Mouse (Mus musculus): ENCODE data around the gene Gjb3.

Gjb3 gene

DNA sequence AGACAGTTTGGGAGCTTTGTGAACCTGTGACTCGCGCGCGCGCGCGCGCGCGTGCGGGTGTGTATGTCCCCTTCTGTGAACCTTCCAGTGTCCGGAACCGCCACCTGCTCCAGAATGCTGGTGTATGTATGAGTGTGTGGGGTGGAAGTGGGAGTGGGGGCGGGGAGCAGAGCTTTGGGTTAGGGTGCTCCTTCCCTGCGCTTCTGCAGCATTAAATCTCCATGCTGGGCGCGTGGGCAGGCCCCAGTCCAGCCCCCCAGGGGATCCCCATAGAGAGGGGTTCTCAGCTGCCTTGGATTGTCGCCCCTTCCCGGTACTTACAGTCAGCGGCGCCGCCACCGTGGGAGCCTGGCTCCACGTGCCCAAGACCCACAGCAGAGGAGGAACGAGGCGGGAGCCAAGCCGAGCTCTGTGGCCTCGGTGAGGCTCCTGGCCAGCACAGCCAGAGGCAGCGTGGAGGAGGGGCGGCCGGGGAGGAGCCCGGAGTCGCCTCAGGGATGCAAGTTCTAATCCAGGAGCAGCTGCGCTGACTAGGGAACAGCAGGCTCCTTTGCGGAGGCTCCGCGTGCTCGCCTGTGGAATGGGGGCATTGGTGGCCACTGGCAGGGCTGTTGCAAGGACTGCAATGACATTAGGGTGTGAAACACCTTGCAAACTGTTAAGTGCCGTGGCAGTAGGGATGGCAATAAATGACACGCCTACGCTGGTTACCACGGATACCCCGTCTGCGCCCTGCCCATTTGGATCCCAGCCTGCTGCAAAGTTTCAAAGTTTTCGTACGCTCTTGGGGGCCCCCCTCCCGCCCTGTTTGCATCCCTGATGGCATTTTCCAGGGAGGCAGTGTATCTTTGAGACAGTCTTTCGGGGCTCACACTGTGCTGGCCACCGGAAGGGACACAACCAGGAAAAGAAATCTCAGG lies at the start of gene Gjb3:
Gjb3 (minus strand) TSS at position 664 of the 920 bp plus-strand sequence.
- DNase-seq, result no peak

- no peak for DNase-seq
Observed at GRCm38 (mm10) chr4:127377344-127377743, 46.7 kb upstream of the Gjb3 start.

DNA sequence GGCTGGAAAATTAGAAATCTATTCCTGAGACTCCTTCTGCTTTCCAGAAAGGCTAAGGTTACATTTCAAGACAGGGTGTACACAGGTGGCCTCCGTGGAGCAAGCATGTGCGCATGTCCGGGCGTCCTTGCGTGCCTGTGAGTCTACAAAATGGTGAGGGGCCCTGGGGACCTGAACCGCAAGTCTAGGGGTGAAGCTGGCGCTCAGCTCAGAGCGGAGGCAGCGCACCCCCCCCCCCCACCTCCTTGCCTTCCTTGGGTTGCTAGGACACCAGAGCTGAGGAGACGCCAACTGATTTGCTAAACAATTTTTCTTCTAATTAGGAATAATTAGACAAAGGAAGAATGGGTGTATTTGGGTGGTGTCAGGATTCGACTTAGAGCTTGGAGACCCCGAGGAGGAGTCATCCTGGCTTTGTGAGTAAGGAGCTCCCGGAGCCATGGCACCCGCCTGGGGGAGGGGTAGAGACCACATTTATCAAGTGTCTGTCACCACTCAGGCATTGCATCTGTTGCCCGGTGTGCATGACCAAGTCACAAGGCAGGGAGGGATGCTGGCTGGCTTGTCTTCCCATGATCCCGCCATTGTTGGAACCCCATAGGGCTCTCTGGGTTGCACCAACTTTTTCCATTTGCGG lies 45.0 kb upstream of the Gjb3 start:
- no peak for DNase-seq

- DNase-seq, result no peak
Observed at GRCm38 (mm10) chr4:127374645-127375044, 44.0 kb upstream of the Gjb3 start.

DNA sequence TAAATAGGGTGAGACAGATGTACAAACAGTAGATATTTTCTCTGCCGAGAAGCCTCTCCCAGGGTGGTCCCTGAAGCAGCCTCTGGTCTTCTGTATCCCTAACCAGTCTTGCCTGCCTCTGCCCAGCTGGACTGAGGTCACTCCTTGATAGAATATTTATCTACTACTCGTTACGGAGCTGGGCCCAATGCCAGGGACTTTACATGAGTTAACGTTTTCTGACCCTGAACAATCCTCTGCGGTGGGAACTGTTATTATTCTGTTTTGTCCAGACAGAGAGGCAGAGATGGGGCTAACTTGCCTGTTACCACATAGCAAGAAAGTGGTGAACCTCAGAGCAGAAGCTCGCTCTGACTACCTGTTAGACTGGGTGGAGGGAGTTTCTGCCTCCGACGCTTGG lies 42.8 kb upstream of the Gjb3 start:
- no peak for DNase-seq

DNA sequence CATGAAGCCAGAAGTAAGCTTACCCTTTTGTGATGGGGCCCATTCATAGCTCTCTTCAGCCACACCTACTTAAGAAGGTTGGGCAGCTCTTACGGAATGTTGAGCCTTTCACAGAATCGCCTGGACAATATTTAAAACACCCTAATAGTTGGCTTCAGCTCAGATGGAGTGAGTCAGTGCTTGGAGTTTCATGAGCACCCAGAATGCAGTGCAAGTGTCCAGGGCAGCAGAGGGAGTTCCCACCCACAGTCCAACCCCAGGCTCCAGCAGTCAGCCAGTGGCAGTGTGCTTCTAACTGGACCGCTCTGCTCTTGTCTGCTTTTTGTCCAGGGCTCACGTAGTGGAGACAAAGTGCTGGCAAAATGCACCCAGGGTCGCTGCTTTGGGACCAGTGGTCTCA lies 40.9 kb upstream of the Gjb3 start:
- no peak for DNase-seq

DNA sequence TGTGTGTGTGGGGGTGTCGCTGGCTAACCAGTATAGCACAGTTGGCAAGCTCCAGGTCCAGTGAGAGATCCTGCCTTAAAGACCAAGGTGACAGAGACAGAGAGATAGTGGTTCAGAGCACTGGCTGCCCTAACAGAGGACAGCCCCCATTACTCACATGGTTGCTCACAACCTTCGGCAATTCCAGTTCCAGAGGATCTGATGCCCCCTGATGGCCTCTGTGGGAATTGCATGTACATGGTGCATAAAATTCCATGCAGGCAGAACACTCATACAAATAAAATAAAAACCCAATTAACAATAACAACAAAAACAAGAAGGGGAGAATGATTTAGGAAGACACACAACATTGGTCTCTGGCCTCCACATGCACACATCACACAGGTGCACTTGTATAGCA lies 39.8 kb upstream of the Gjb3 start:
- DNase-seq, result no peak

- peak; percentile 65 for DNase-seq
Observed at GRCm38 (mm10) chr4:127368379-127368973, 37.8 kb upstream of the Gjb3 start.

DNA sequence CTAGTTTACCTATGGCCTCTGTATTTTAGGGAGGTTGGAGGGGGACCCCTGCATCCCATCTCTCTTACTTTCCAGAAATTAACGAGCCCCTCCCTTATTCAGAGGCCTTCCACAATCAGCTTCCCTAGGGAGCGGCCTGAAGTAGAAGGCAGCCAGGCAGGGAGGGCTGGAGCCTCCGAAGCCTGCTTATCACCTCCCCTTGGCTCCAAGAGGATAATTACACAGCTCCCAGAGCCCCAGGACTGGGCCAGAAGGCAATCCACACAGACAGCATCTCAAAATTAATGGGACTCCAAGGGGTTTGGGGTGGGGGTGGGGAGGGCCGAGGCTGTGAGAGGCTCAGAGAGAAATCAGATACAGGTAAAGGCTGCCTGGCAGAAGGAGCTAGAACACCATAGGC lies 35.2 kb upstream of the Gjb3 start:
- no peak for DNase-seq

DNA sequence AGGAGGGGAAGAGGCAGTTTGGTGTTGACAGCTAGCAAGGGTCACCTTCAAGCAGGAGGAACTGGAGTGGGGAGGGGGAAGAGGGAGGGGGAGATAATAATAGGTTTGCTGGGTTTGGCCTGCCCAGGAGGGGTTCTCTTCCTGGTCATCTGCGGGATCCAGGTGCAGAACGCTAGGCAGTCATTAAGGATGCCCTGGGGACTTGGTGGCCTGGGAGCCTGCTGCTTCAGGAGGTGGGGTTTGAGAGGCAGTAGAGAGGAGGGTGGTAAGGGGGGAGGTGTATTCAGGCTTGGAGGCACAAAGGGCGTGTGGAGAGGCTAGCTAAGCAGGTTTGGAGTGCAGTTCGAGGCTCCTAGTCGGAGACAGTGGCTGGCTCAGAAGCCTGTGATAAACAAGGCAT lies 34.8 kb upstream of the Gjb3 start:
- no peak for DNase-seq

GRCm38 (mm10) chr4:127364431-127364830 lies 33.8 kb upstream of the Gjb3 start:
- DNase-seq, result no peak

DNA sequence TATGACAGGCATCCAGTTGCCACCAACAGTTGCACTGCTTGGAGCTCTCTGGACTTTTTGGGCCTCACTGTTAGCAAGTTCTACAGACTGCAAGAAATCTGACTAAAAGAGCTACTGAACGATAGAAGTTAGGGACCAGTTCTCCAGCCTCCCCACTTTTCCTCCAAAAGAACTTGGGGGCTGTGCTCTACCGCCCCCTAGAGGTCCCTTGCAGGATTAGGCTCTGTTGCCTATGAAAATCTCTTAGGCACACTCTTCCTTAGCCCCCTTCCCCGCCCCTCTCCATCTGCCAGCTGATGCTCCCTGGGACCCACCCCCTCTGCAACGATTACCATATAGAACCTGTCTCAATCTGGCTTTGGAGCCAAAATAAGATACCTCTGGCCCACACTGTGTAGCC lies 32.7 kb upstream of the Gjb3 start:
- no peak for DNase-seq

GRCm38 (mm10) chr4:127362520-127362919 lies 31.9 kb upstream of the Gjb3 start:
- no peak for DNase-seq

DNA sequence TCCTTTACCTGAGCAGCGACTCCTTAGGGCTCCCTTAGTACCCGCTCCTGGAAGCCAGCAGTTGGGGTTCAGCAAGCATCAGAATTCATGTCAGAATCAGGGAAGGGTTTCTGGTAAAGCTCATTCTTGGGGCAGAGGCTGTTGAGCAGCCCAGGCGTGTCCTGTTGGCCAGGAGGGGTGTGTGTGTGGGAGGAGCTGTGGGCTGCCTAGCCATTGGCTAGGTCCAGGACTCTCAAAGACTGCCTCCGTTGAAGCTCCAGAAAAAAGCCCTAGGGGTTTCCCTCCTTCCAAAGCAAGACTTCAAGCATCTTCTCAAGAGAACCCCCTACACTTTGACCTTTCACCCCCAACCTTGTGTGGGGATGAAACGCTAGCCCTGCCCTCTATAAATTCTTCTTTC lies 27.4 kb upstream of the Gjb3 start, which contains the start of gene Gjb5:
Gjb5 (minus strand) TSS at position 164 of the 400 bp plus-strand sequence.
- no peak for DNase-seq

DNA sequence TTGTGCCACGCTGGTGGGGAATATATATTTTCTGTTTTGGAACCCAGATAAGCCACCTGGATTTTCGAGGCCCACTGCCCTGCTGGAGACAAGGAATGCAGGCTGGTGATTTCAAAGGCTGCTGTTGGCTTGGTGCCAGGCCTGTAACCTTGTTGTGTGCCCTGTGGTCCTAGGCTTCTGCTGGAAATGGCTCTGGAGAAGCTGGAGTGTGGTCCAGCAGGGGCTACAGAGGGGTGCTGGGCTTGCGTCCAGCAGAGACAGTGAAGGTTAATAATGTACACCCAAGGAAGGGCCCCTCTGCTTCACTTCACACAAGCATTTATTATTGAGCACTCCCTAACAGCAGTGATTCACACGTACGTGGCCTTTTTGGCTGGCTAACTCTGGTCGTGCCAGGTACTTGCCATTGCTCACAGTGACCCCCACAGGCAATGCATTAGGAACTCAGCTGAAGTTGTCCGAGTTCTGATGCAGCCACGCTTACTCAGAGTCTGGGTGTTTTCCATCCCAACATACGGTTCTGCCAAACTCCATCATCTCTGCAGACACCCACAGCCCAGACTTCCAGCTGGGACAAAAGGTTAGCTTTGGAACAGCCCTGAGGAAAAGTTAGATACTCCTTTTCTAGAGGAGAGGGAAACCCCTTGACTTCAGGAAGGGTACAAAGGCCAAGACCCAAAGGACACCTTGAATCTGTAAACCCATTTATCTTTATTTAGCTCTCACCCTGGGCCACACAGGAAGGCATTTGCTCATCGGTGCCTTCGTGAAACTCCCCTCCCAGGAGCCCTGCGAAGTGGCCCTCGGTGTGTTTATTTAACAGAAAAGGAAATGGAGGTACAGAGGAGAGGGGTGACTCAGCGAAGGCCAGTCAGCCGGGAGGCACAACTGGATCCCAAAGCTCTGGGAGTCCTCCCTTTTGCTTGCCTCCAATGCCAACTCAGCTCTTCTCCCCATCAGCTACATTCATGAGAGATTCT lies 24.2 kb upstream of the Gjb3 start:
- DNase-seq, result no peak

GRCm38 (mm10) chr4:127353951-127354438 lies 23.4 kb upstream of the Gjb3 start, which contains the start of gene Gjb4:
Gene Gjb4, minus strand, starts transcription at chr4:127354081.
- no peak for DNase-seq

DNA sequence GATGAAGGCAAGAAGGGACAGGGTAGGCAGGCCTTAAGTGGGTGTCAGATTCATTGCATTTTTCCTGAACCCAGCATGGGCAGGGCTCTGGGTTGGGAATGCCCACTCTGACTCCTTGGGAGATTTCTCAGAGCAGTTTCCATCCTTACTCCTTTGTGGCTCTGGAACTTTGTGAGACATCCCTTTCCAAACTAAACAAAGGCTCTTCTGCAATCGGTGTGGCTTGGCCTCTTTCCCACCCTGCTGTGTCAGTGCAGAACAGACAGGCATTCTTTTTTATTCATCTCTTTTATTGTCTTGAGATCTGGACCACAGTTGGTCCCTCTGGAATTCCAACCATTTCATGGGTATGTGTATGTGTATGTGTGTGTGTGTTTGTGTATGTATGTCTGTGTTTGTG lies 21.9 kb upstream of the Gjb3 start:
- no peak for DNase-seq

DNA sequence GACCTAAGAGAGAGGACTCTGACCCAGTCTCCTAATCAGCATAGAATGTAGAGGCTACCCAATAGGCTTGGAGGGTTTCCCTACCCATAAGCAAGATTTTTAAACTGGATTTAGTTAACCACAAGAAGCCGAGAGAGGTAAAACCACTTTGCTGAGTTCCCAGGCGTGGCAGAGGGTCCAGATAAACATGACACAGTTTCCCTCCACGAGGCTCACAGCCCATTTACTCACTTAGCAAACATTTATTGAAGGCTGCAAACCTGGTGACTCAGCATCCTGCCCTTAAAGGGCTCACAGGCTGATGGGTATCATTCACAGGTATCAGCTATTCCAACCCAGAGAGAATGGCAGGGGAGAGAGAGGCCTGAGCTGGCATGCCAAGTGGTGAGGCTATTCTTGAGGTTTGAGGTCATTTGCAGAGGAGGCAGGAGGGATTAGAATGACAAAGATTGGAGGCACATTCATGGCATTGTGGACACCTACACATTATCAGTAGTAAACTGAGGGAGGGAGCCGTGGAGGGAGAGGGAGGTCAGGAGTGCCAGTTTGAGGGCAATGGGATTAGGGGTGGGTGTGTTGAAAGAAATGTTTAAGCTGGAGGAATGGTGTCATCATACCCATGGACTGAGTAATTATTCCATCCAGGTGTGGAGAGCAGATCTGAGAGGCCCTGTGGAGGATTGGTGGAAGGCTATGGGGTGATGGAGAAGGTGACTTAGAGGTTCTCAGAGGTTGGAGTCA lies 19.1 kb upstream of the Gjb3 start:
- no peak for DNase-seq

GRCm38 (mm10) chr4:127345000-127345399 lies 14.4 kb upstream of the Gjb3 start:
- no peak for DNase-seq

DNA sequence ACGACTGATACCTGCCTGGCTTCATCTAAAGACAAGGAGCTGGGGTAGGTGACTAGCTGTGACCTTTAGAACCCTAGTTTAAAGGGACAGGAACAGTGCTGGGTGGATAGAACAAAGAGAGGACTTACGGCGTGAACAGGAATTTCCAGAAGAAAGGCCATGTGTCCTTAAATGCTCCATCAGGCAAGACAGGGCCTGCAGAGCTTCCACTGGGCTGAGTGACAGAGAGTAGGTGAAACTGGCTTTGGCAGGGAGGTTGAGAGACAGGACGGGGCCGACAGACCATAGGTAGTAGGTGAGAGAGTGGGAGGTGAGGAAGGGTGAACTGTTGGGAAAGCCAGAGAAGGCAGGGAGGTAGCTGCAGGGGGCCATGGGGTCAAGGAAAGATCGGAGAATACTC lies 10.7 kb upstream of the Gjb3 start:
- no peak for DNase-seq

GRCm38 (mm10) chr4:127337668-127338067 lies 7.0 kb upstream of the Gjb3 start:
- no peak for DNase-seq

All from cerebellum, adult 11 months (tissue).